Mouse (Mus musculus) liver, embryonic 12.5 days (tissue): ENCODE measurements around the gene Efna2. TPM values are rescaled to one million over a fixed set of nuclear protein-coding genes. Genes with fewer than 3 reads are reported as not detected.
"Not testable (repeated sequence)": the region's sequence is repeated elsewhere in the genome, so short reads cannot be mapped to it uniquely, and the experiment has no call there.

Source experiments
- ATAC-seq: fragments of 200-750 bp; cut with Nextera tagmentation; 2 replicates; pipeline ENCODE4 v1.8.0; 2017; ENCODE audit warnings: moderate number of reproducible peaks, mild to moderate bottlenecking, moderate library complexity
- H3K27ac ChIP-seq: fragments of 300-500 bp; sonication (generic); 2 replicates; pipeline ENCODE4 v1.5.1; 2016; ENCODE audit warnings: mild to moderate bottlenecking
- H3K27me3 ChIP-seq: fragments of 300-500 bp; sonication (generic); replicated peaks from 2 replicates; pipeline ENCODE4 v1.6.1; 2016; ENCODE audit warnings: mild to moderate bottlenecking, moderate library complexity
- H3K36me3 ChIP-seq: fragments of 300-500 bp; sonication (generic); 2 replicates; pipeline ENCODE4 v1.6.1; 2016; ENCODE audit warnings: mild to moderate bottlenecking, moderate library complexity
- H3K4me1 ChIP-seq: fragments of 300-500 bp; sonication (generic); 2 replicates; pipeline ENCODE4 v1.6.1; 2016
- H3K4me2 ChIP-seq: fragments of 300-500 bp; sonication (generic); 2 replicates; pipeline ENCODE4 v1.6.1; 2016; ENCODE audit warnings: mild to moderate bottlenecking, moderate library complexity
- H3K4me3 ChIP-seq: fragments of 300-500 bp; sonication (generic); 2 replicates; pipeline ENCODE4 v1.5.1; 2016; ENCODE audit warnings: mild to moderate bottlenecking, moderate library complexity
- H3K9ac ChIP-seq: fragments of 300-500 bp; sonication (generic); 2 replicates; pipeline ENCODE4 v1.6.1; 2016; ENCODE audit warnings: mild to moderate bottlenecking, moderate library complexity
- H3K9me3 ChIP-seq: fragments of 300-500 bp; sonication (generic); replicated peaks from 2 replicates; pipeline ENCODE4 v1.6.1; 2016; ENCODE audit warnings: mild to moderate bottlenecking, moderate library complexity
- WGBS: fragments of 180-500 bp; shearing (Covaris S2); methylation state at CpG from one replicate; pipeline ENCODE4 v1.1.7; 2016; ENCODE audit not compliant: insufficient replicate concordance; 5-methylcytosine and 5-hydroxymethylcytosine counted together
- polyA plus RNA-seq: library from polyadenylated mRNA; unstranded; fragments of >200 nt; fragmentation: Nextera tagmentation; extraction: Ambion mirVana; gene quantifications from 2 replicates; pipeline ENCODE4 v1.2.1, GENCODE M21; 2016

Efna2 gene
- polyA plus RNA-seq, 1 experiment from 2014 or later: 3.1 TPM

- Histone ChIP-seq H3K9me3 (no peaks in the 10 kb centered on the region), H3K27ac (no peak overlapping the region), H3K36me3 (no peaks in the 10 kb centered on the region), H3K4me3 (no peak overlapping the region), H3K4me1 (no peaks in the 10 kb centered on the region), H3K27me3 (peaks cover 50% of the 10 kb centered on the region), H3K9ac (no peak overlapping the region), H3K4me2 (no peak overlapping the region)
- WGBS: 66% methylated on average over 10 of the region's 10 CpGs
- no peak for ATAC-seq
These were observed 28.4 kb downstream of the Efna2 start for GRCm38 (mm10) chr10:80207676-80208075.

GRCm38 (mm10) chr10:80208248-80208647 lies 29.0 kb downstream of the Efna2 start:
- H3K4me1 ChIP-seq: no peaks in the 10 kb centered on the region
- H3K9ac ChIP-seq: no peak overlapping the region
- H3K27ac ChIP-seq: no peak overlapping the region
- ATAC-seq: no peak
- H3K9me3 ChIP-seq: no peaks in the 10 kb centered on the region
- H3K4me3 ChIP-seq: no peak overlapping the region
- WGBS: 76% methylated on average over 4 of the region's 4 CpGs
- no peak overlapping the region for H3K4me2 ChIP-seq
- H3K27me3 ChIP-seq: peaks cover 50% of the 10 kb centered on the region
- no peaks in the 10 kb centered on the region for H3K36me3 ChIP-seq

DNA sequence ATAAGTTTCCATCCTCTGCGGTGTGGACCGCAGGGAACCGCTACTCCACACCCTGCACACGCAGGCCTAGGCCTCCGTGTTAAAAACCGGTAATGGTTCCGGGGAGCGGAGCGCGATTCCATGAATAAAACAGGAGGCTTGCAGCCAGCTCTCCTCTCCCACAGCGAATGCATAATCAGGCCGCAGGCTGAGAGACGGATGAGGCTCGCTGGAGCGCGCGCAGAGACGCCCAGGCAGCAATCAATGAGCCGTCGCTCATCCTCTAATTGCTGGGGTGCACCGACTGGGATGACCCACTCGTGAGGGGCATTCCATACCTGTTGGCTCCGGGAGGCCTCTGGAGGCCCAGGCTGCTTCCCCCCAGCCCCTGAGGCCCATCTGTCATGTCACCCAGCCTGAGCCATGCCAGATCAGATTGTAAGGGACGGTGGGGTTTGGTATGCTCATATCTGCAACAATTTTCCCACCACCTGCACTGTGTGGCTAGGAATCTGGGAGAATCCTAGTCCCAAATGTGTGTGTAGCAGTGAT lies 29.6 kb downstream of the Efna2 start:
- H3K4me2 ChIP-seq: no peak overlapping the region

GRCm38 (mm10) chr10:80211547-80212103 lies 32.3 kb downstream of the Efna2 start:
- H3K4me1 ChIP-seq, H3K27ac ChIP-seq, H3K9ac ChIP-seq, ATAC-seq, H3K9me3 ChIP-seq, H3K36me3 ChIP-seq, H3K4me3 ChIP-seq, H3K4me2 ChIP-seq: not testable (repeated sequence)
- peaks cover 32% of the 10 kb centered on the region for H3K27me3 ChIP-seq
- 63% methylated on average over 7 of the region's 7 CpGs for WGBS

More for the DNA sequence above, 29.6 kb downstream of the Efna2 start:
- Histone ChIP-seq H3K9me3 (no peaks in the 10 kb centered on the region), H3K27ac (no peak overlapping the region), H3K9ac (0 out of 2 replicates have a peak overlapping the region, but pooled peaks have one; percentile 32), H3K27me3 (peaks cover 50% of the 10 kb centered on the region), H3K36me3 (no peaks in the 10 kb centered on the region), H3K4me1 (no peaks in the 10 kb centered on the region), H3K4me3 (no peak overlapping the region)
- no peak for ATAC-seq
- 44% methylated on average over 24 of the region's 24 CpGs for WGBS

DNA sequence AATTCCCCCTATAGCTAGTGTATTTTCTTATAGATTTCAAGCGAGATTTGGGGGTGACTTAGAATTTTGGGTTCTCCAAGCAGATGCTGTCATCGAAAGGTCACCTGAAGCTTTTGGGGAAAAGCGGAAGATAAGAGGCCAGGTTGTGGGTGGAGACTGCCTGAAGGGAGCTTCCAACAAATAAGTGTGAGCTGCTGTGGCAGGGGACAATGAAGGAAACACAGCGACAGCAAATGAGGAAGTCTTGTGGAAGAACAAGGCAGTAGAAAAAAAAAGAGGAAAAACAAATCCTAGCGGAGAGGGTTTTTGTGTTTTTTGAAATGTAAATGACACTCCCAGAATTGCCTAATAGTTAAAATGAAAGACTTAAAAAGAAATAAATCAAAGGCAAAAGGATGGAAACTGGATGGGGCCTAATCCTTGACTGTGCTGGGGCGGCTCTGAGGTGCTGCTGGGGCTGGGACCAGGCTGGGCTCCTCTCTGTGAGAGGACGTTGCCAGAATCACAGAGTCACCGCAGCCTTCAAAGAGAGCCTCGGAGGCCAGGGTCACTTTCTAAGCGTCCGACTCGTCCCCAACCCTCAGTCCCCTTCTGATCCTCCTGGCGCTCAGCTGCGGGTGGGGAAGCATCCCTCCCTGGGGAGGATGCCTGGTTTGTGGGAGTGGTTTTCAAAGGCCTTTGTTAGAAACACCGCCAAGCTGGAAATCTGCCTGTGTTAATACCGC lies 35.9 kb downstream of the Efna2 start:
- Histone ChIP-seq H3K36me3 (no peaks in the 10 kb centered on the region), H3K27me3 (peaks cover 25% of the 10 kb centered on the region), H3K4me2 (no peak overlapping the region), H3K9me3 (no peaks in the 10 kb centered on the region), H3K4me1 (no peaks in the 10 kb centered on the region), H3K4me3 (no peak overlapping the region), H3K27ac (no peak overlapping the region), H3K9ac (no peak overlapping the region)
- WGBS: 20% methylated on average over 16 of the region's 16 CpGs
- no peak for ATAC-seq

- H3K36me3 ChIP-seq: no peaks in the 10 kb centered on the region
- WGBS: 37% methylated on average over 8 of the region's 9 CpGs
- H3K4me2 ChIP-seq: no peak overlapping the region
- H3K9me3 ChIP-seq: no peaks in the 10 kb centered on the region
- H3K4me3 ChIP-seq: no peak overlapping the region
- H3K4me1 ChIP-seq: peaks cover 3% of the 10 kb centered on the region
- no peak overlapping the region for H3K9ac ChIP-seq
- ATAC-seq: no peak
- no peak overlapping the region for H3K27ac ChIP-seq
- H3K27me3 ChIP-seq: peaks cover 49% of the 10 kb centered on the region
These were observed 41.4 kb downstream of the Efna2 start for GRCm38 (mm10) chr10:80220676-80221075.

GRCm38 (mm10) chr10:80223137-80223536 lies 43.9 kb downstream of the Efna2 start:
- Histone ChIP-seq H3K4me1 (peaks cover 22% of the 10 kb centered on the region), H3K27me3 (peaks cover 45% of the 10 kb centered on the region)
- not testable (repeated sequence) for H3K9ac ChIP-seq, H3K36me3 ChIP-seq, H3K4me3 ChIP-seq, H3K9me3 ChIP-seq, H3K27ac ChIP-seq, H3K4me2 ChIP-seq, ATAC-seq
- WGBS: 29% methylated on average over 2 of the region's 2 CpGs

DNA sequence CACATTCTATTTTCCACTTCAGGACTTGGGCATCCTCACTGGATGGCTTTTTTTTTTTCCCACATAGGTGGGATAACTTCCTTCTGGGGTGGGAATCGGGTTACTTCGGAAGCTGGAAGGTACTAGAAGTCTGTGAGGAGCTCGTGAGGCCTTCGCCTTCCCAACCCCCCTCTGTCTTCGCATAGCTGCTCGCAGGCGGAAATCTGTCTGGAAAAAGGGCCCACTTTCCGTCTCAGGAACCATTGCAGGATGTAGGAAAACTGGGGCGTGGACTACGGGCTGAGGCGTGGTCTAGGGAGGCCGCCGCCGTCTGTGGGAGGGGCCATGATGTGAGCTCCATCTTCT lies 46.8 kb downstream of the Efna2 start:
- 2% methylated on average over 14 of the region's 14 CpGs for WGBS
- Histone ChIP-seq H3K4me3 (peak overlapping the region; percentile 81), H3K9ac (peak overlapping the region; percentile 64), H3K27me3 (peaks cover 20% of the 10 kb centered on the region; the same call in 1 of the 2 replicates), H3K27ac (peak overlapping the region; percentile 93; the same call in 1 of the 2 replicates), H3K36me3 (peaks cover 32% of the 10 kb centered on the region), H3K4me2 (peak overlapping the region; percentile 95), H3K4me1 (peaks cover 29% of the 10 kb centered on the region), H3K9me3 (no peaks in the 10 kb centered on the region)
- no peak for ATAC-seq

- under 1% methylated on average over 71 of the region's 75 CpGs for WGBS
- Histone ChIP-seq H3K27ac (peak within 1 kb of the TSS; percentile 93), H3K4me2 (peak within 1 kb of the TSS; percentile 95), H3K27me3 (peaks cover 16% of the 10 kb centered on the region; the same call in 1 of the 2 replicates), H3K9ac (peak within 1 kb of the TSS; percentile 94), H3K36me3 (peaks cover 36% of the 10 kb centered on the region), H3K4me3 (peak within 1 kb of the TSS; percentile 81), H3K4me1 (peaks cover 29% of the 10 kb centered on the region), H3K9me3 (no peaks in the 10 kb centered on the region)
- peak; percentile 99 for ATAC-seq
These were observed 47.3 kb downstream of the Efna2 start, which contains the start of gene Mum1 for GRCm38 (mm10) chr10:80226416-80227165. Gene Mum1, plus strand, starts transcription at chr10:80226434.

- Histone ChIP-seq H3K4me1 (peaks cover 30% of the 10 kb centered on the region), H3K9me3 (no peaks in the 10 kb centered on the region), H3K9ac (peak overlapping the region; percentile 94), H3K27ac (peak overlapping the region; percentile 93), H3K27me3 (peaks cover 12% of the 10 kb centered on the region; the same call in 1 of the 2 replicates), H3K4me3 (peak overlapping the region; percentile 81), H3K4me2 (peak overlapping the region; percentile 95), H3K36me3 (peaks cover 41% of the 10 kb centered on the region)
- no peak for ATAC-seq
- 6% methylated on average over 10 of the region's 10 CpGs for WGBS
These were observed 47.9 kb downstream of the Efna2 start for GRCm38 (mm10) chr10:80227166-80227539.

DNA sequence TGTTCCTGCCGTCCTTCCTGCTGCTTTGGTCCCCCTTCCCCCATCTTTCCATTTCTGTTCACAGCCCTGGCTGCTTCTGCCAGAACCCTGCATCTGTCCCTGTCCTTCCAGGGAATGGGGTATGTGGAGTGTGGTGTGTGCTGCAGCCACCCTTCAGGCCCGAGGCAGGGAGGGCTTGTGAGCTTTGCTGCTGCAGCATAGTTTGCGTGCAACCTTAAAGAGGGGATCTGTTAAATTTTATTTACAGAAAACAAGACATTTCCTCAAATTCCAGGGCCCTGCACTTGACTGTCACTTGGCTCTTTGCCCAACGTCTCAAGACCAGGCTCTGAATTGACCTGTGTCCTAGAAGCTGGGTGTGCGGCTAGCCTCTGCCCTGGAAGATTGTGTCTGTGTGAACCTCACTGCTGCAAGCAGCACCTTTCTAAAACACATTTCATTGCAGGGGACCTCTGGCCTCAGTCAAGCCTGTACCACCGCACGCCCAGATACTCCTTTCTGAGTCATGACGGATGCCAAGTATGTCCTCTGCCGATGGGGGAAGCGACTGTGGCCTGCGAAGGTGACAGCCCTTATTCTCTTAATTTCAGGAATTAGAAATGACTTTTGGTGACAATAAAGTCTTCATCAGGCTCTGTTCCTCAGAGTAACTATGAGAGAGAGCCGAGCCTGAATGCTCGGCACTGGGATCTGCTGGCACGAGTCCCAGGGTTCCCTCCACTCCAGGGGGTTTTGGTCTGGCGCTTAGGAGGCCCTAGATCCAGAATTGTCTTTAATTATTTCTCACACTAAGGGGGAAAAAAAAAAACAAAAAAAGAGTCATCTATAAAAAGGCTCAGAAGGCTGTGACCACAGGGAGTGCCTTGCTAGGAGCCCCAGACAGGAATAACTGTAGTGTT lies 48.8 kb downstream of the Efna2 start:
- 80% methylated on average over 15 of the region's 15 CpGs for WGBS
- Histone ChIP-seq H3K36me3 (peaks cover 51% of the 10 kb centered on the region), H3K27ac (peak overlapping the region; percentile 93; the same call in 1 of the 2 replicates), H3K9ac (peak overlapping the region; percentile 94), H3K9me3 (no peaks in the 10 kb centered on the region), H3K4me2 (peak overlapping the region; percentile 95), H3K4me3 (peak overlapping the region; percentile 81), H3K27me3 (peaks cover 12% of the 10 kb centered on the region; the same call in 1 of the 2 replicates), H3K4me1 (peaks cover 38% of the 10 kb centered on the region)
- ATAC-seq: no peak
